18 mouse cellular contexts compared by ENCODE assay signal in the genomic region with DNA sequence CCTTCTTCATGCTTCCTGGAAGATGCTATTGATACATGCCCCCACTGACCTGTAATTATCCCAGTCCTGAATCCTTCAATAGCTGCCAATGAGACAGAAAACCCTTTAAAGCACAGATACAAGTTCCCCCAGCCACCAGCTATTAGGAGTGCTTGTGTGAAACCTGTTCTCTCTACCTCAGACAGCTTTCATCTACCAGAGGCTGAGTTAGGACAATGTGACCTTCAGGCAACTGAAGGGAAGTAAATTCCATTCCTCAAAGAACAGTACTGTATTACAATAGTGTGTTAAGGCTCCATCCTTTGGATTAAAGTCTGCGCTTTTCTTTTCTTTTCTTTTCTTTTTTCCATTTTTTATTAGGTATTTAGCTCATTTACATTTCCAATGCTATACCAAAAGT. TPM values are rescaled to one million over a fixed set of nuclear protein-coding genes. Genes with fewer than 3 reads are reported as not detected.
"Had no signal": no experiment of that assay in that cellular context is flagged by ENCODE, and none has a peak within 500 bp of the region (broad histone marks: within the 10 kb centered on the region; RNA-seq: fewer than 3 reads in every experiment).

No protein-coding gene starts in this region.

- DNase-seq: left cerebral cortex, postnatal 4 days; liver; liver, embryonic 13.5 days; liver, postnatal 0 days; lung, adult 18-20 months; lung, adult 2 months; lung, embryonic 14.5 days; lung, postnatal 10 days; lung, postnatal 36 days; lung, postnatal 4 days; midbrain, embryonic 14.5 days had no signal

RNA-seq across cellular contexts. Expression of gene 1700001L19Rik, which starts 45.6 kb away (rescaled TPM):
- polyA plus RNA-seq: liver, adult 2 months; liver, embryonic 11.5 days; liver, embryonic 12.5 days; liver, embryonic 13.5 days; liver, embryonic 14.5 days; liver, embryonic 15.5 days; liver, embryonic 16.5 days; liver, postnatal 0 days; macrophage had no signal
